Mouse (Mus musculus): ENCODE data around the gene Atp5j. TPM values are rescaled to one million over a fixed set of nuclear protein-coding genes. Genes with fewer than 3 reads are reported as not detected.

Atp5j gene
- total RNA-seq (2014; fragmentation: Nextera tagmentation) (150 and 196 TPM in 2 replicates), total RNA-seq (2017) (372 and 375 TPM in 2 replicates), polyA plus RNA-seq (2012) (53.3 and 61.8 TPM in 2 replicates)

DNA sequence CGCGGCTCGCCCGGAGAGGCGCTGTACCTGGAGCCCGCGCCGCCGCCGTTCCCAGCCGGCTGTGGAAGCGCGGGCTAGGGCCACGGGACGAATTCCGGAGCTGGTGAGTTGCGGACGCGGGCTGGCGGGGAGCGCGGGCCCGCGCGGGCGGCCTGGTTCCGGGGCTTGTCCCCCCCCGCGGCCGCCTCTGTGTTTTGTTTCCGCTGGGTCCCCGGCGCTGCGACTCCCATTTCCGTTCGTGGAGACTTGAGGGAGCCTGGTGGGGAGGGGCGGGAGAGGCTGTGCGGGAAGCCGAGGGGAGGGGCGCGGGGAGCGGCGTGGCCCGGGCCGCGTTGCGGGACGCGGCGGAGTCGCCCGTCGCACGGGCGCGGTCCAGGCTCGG, at the start of gene Atp5j:
Gene Atp5j (minus strand): TSS at position 185 of the 382 bp plus-strand sequence.
- Histone ChIP-seq H3K9me3 (replicated peaks) (no peaks in the 10 kb centered on the region), H3K4me3 (ENCODE audit: low read depth, low read length) (peak within 1 kb of the TSS; percentile 81), H3K27me3 (ENCODE audit: insufficient read depth, low read length) (no peaks in the 10 kb centered on the region), H3K36me3 (replicated peaks) (peaks cover 61% of the 10 kb centered on the region), H3K4me1 (ENCODE audit: insufficient read depth, low read depth, low read length) (peaks cover 40% of the 10 kb centered on the region)
- TF ChIP-seq CTCF (IDR thresholded peaks at IDR 0.05; ENCODE audit: low read depth, low read length): no peak
- TF ChIP-seq GATA1 (IDR thresholded peaks at IDR 0.05; ENCODE audit: borderline replicate concordance, low read length): no peak
- no peak for TF ChIP-seq GATA2 (IDR thresholded peaks at IDR 0.05; ENCODE audit: borderline replicate concordance, low read depth, low read length)
- peak; percentile 65 for DNase-seq (ENCODE audit: low spot score)
- ATAC-seq (ENCODE audit: extremely low read depth, insufficient number of reproducible peaks, low FRiP score, poor library complexity, severe bottlenecking): no peak

GRCm38 (mm10) chr16:84884572-84884971, 49.1 kb upstream of the Atp5j start:
- Histone ChIP-seq H3K4me1 (ENCODE audit: insufficient read depth, low read depth, low read length) (no peaks in the 10 kb centered on the region), H3K9me3 (replicated peaks) (no peaks in the 10 kb centered on the region), H3K27me3 (ENCODE audit: insufficient read depth, low read length) (no peaks in the 10 kb centered on the region), H3K4me3 (ENCODE audit: low read depth, low read length) (no peak overlapping the region), H3K36me3 (replicated peaks) (no peaks in the 10 kb centered on the region)
- no peak for TF ChIP-seq TAL1 (conservative IDR thresholded peaks at IDR 0.05; ENCODE audit: low read depth, low read length)
- TF ChIP-seq GATA2 (IDR thresholded peaks at IDR 0.05; ENCODE audit: borderline replicate concordance, low read depth, low read length): no peak
- TF ChIP-seq GATA1 (IDR thresholded peaks at IDR 0.05; ENCODE audit: borderline replicate concordance, low read length): no peak
- TF ChIP-seq POLR2AphosphoS5 (IDR thresholded peaks at IDR 0.05; ENCODE audit: insufficient replicate concordance, low read depth, low read length): no peak
- no peak for TF ChIP-seq CTCF (IDR thresholded peaks at IDR 0.05; ENCODE audit: low read depth, low read length)
- no peak for ATAC-seq (ENCODE audit: extremely low read depth, insufficient number of reproducible peaks, low FRiP score, poor library complexity, severe bottlenecking)
- DNase-seq (ENCODE audit: low spot score): no peak

DNA sequence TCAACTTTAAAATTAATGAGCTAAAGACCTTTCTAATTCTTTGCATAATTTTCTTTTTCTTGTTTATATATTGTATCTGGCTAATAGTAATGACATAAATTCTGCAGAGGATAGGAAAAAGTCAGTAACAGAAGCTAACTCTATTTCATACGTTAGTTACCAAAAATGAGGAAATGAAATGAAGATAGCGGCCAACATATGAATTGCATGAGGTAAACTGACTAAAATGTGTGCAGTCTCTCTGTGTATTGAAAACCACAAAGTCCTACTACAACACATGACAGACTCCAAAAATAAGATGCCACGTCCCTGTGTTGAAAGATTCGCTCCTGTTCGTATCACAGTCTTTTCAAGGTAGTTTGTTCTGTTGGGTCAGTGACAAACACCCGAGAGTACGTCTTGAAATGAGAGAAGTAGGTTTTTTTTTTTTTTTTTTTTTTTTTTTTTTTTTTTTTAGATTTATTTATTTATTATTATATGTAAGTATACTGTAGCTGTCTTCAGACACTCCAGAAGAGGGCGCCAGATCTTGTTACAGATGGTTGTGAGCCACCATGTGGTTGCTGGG, 46.4 kb upstream of the Atp5j start:
- TF ChIP-seq TAL1 (conservative IDR thresholded peaks at IDR 0.05; ENCODE audit: low read depth, low read length) (no peak), CTCF (IDR thresholded peaks at IDR 0.05; ENCODE audit: low read depth, low read length) (no peak), GATA2 (IDR thresholded peaks at IDR 0.05; ENCODE audit: borderline replicate concordance, low read depth, low read length) (no peak), GATA1 (IDR thresholded peaks at IDR 0.05; ENCODE audit: borderline replicate concordance, low read length) (no peak), POLR2AphosphoS5 (IDR thresholded peaks at IDR 0.05; ENCODE audit: insufficient replicate concordance, low read depth, low read length) (no peak)

GRCm38 (mm10) chr16:84881168-84881567, 45.7 kb upstream of the Atp5j start:
- DNase-seq (ENCODE audit: low spot score) (no peak), ATAC-seq (ENCODE audit: extremely low read depth, insufficient number of reproducible peaks, low FRiP score, poor library complexity, severe bottlenecking) (no peak)
- H3K4me1 ChIP-seq (ENCODE audit: insufficient read depth, low read depth, low read length): no peaks in the 10 kb centered on the region
- no peak overlapping the region for H3K4me3 ChIP-seq (ENCODE audit: low read depth, low read length)
- no peak for TF ChIP-seq POLR2AphosphoS5 (IDR thresholded peaks at IDR 0.05; ENCODE audit: insufficient replicate concordance, low read depth, low read length)
- no peak for TF ChIP-seq CTCF (IDR thresholded peaks at IDR 0.05; ENCODE audit: low read depth, low read length)
- TF ChIP-seq GATA2 (IDR thresholded peaks at IDR 0.05; ENCODE audit: borderline replicate concordance, low read depth, low read length): no peak
- no peak for TF ChIP-seq GATA1 (IDR thresholded peaks at IDR 0.05; ENCODE audit: borderline replicate concordance, low read length)
- TF ChIP-seq TAL1 (conservative IDR thresholded peaks at IDR 0.05; ENCODE audit: low read depth, low read length): no peak
- no peaks in the 10 kb centered on the region for H3K36me3 ChIP-seq (replicated peaks)
- no peaks in the 10 kb centered on the region for H3K9me3 ChIP-seq (replicated peaks)
- no peaks in the 10 kb centered on the region for H3K27me3 ChIP-seq (ENCODE audit: insufficient read depth, low read length)

More for the DNA sequence above, 46.4 kb upstream of the Atp5j start:
- H3K36me3 ChIP-seq (replicated peaks): no peaks in the 10 kb centered on the region
- DNase-seq (ENCODE audit: low spot score) (no peak), ATAC-seq (ENCODE audit: extremely low read depth, insufficient number of reproducible peaks, low FRiP score, poor library complexity, severe bottlenecking) (no peak)
- no peaks in the 10 kb centered on the region for H3K27me3 ChIP-seq (ENCODE audit: insufficient read depth, low read length)
- no peaks in the 10 kb centered on the region for H3K4me1 ChIP-seq (ENCODE audit: insufficient read depth, low read depth, low read length)
- H3K9me3 ChIP-seq (replicated peaks): no peaks in the 10 kb centered on the region
- H3K4me3 ChIP-seq (ENCODE audit: low read depth, low read length): no peak overlapping the region

GRCm38 (mm10) chr16:84879146-84879545, 43.7 kb upstream of the Atp5j start:
- TF ChIP-seq POLR2AphosphoS5 (IDR thresholded peaks at IDR 0.05; ENCODE audit: insufficient replicate concordance, low read depth, low read length): no peak
- TF ChIP-seq CTCF (IDR thresholded peaks at IDR 0.05; ENCODE audit: low read depth, low read length): peak; percentile 82
- no peak for TF ChIP-seq TAL1 (conservative IDR thresholded peaks at IDR 0.05; ENCODE audit: low read depth, low read length)
- TF ChIP-seq GATA1 (IDR thresholded peaks at IDR 0.05; ENCODE audit: borderline replicate concordance, low read length): no peak
- no peak for TF ChIP-seq GATA2 (IDR thresholded peaks at IDR 0.05; ENCODE audit: borderline replicate concordance, low read depth, low read length)
- DNase-seq (ENCODE audit: low spot score) (peak; percentile 5), ATAC-seq (ENCODE audit: extremely low read depth, insufficient number of reproducible peaks, low FRiP score, poor library complexity, severe bottlenecking) (peak; percentile 62)
- Histone ChIP-seq H3K4me3 (ENCODE audit: low read depth, low read length) (no peak overlapping the region), H3K9me3 (replicated peaks) (no peaks in the 10 kb centered on the region), H3K4me1 (ENCODE audit: insufficient read depth, low read depth, low read length) (no peaks in the 10 kb centered on the region), H3K27me3 (ENCODE audit: insufficient read depth, low read length) (no peaks in the 10 kb centered on the region), H3K36me3 (replicated peaks) (no peaks in the 10 kb centered on the region)

DNA sequence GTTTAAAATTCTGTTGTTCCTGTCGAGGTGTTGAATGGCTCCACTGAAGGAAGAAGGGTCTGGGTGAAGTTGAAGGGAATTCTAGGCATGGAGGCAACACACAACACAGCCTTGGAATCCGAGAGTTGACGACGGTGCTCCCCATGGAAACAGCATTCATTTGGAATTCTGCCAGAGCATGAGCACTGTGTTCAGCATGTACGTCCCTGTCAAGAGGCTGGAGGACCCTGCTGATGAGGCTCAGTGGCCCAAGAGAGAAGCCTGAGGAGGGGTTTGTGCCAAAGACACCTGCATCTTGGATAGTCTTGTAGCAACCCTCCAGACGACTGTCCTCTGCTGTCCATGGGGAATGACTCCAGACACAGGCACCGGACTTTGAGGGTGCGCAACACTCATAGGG, 40.7 kb upstream of the Atp5j start:
- DNase-seq (ENCODE audit: low spot score) (no peak), ATAC-seq (ENCODE audit: extremely low read depth, insufficient number of reproducible peaks, low FRiP score, poor library complexity, severe bottlenecking) (no peak)
- Histone ChIP-seq H3K4me3 (ENCODE audit: low read depth, low read length) (no peak overlapping the region), H3K27me3 (ENCODE audit: insufficient read depth, low read length) (no peaks in the 10 kb centered on the region), H3K9me3 (replicated peaks) (no peaks in the 10 kb centered on the region), H3K4me1 (ENCODE audit: insufficient read depth, low read depth, low read length) (no peaks in the 10 kb centered on the region), H3K36me3 (replicated peaks) (no peaks in the 10 kb centered on the region)
- TF ChIP-seq POLR2AphosphoS5 (IDR thresholded peaks at IDR 0.05; ENCODE audit: insufficient replicate concordance, low read depth, low read length) (no peak), CTCF (IDR thresholded peaks at IDR 0.05; ENCODE audit: low read depth, low read length) (no peak), GATA1 (IDR thresholded peaks at IDR 0.05; ENCODE audit: borderline replicate concordance, low read length) (no peak), GATA2 (IDR thresholded peaks at IDR 0.05; ENCODE audit: borderline replicate concordance, low read depth, low read length) (no peak), TAL1 (conservative IDR thresholded peaks at IDR 0.05; ENCODE audit: low read depth, low read length) (no peak)
